Mouse (Mus musculus) gonadal fat pad, adult 2 months (tissue): ENCODE results near the gene Rtkn2. TPM values are rescaled to one million over a fixed set of nuclear protein-coding genes. Genes with fewer than 3 reads are reported as not detected.
"Not testable (repeated sequence)": the region's sequence is repeated elsewhere in the genome, so short reads cannot be mapped to it uniquely, and the experiment has no call there.

Source experiments
- DNase-seq: peaks from one replicate; pipeline ENCODE4 v3.0.0-alpha.2; 2012; ENCODE audit warnings: low read depth
- polyA plus RNA-seq: library from polyadenylated mRNA; depleted of rRNA; stranded (reverse); fragments of >200 nt; gene quantifications from 2 replicates; pipeline ENCODE4 v1.2.3, GENCODE M21; 2012

Rtkn2 gene
- polyA plus RNA-seq, 1 experiment, result 0.07 TPM

GRCm38 (mm10) chr10:68075181-68075580 lies 95.8 kb downstream of the Rtkn2 start:
- no peak for DNase-seq

DNA sequence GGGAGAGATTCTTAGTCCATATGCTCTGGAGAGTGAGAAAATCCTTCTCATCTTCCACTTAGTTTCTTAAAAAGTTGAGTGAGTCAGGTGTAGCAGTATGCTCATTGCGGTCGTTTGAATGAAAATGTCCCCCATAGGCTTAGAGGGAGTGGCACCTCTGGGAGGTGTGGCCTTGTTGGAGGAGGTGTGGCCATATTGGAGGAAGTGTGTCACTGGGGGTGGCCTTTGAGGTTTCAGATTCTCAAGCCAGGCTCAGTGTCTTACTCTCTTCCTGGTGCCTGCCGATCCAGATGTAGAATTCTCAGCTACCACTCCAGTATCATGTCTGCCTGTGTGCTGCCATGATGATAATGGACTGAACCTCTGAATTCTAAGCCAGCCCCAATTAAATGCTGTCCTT lies 99.3 kb downstream of the Rtkn2 start:
- DNase-seq, result no peak

- DNase-seq, result no peak
Measured at GRCm38 (mm10) chr10:68079910-68080670, 100.7 kb downstream of the Rtkn2 start.

DNA sequence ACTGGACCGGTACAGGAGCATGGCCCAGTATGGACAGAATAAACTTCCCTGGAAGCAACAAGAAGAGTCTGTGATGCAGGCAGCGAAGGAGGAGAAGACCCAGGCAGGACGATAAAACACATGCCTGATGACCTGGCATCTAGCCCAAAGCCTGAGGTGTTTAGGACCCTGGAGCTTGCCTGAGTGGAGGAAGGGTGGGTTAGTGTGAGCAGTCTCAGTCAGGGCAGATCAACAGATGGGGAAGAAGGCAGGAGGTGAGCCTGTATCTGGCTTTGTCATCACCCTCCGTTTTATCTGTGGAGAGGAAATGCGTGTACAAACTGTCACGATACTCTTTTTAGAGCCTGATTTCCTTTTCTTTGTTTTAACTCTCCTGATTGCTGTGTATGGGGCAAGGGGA lies 102.3 kb downstream of the Rtkn2 start:
- no peak for DNase-seq

DNA sequence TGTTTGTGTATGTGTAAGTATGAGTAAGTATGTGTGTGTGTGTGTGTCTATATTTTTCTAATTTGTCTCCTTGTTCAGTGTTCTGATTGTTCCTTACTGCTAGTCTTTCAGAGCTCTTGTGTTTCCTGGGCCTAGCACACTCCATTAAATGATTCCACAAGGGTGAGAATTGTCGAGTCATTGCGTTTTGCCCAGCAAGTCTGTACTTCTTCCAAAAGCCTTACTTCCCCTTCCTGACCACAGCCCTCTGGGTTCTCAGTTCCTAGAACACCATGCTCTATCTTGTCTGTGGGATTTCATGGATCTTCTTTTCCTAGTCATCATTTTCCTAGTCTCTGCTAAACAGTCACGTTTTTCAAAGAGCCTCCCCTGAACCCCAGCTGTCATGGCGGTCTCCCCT lies 106.2 kb downstream of the Rtkn2 start:
- no peak for DNase-seq

DNA sequence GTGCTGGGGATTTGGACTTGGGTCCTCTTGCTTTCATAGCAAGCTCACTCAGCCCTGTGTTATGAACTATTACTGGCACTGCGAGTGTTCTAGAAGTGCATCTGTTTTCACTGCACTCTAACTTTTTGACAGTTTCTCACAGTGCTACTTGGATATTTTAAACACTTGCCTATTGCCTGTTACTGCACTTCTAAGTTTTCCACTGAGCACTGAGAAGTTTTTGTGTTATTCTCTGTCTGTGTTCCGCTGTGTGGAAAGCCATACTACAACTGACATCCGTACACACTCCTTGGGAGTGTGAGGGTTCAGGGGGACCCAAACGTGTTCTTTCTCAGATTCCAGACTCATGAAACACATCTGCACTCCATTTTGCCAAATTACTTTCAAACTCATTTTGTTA lies 107.6 kb downstream of the Rtkn2 start:
- no peak for DNase-seq

DNA sequence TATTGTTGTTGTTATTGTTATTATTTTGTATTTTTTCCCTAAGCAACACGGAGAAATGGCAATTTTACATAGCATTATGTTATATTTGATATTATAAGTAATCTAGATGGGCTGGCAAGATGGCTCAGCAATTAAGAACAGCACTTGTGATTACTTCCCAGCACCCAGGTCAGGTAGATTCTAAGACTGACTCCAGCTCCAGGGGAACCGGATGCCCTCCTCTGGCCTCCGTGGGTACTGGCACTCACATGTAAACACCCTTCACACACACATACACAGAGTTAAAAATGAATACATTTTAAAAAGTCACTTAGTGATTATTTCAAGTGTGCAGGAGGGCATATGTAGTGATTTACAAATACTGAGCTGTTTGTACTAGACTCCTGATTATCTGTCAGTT lies 108.4 kb downstream of the Rtkn2 start:
- DNase-seq, result no peak

DNA sequence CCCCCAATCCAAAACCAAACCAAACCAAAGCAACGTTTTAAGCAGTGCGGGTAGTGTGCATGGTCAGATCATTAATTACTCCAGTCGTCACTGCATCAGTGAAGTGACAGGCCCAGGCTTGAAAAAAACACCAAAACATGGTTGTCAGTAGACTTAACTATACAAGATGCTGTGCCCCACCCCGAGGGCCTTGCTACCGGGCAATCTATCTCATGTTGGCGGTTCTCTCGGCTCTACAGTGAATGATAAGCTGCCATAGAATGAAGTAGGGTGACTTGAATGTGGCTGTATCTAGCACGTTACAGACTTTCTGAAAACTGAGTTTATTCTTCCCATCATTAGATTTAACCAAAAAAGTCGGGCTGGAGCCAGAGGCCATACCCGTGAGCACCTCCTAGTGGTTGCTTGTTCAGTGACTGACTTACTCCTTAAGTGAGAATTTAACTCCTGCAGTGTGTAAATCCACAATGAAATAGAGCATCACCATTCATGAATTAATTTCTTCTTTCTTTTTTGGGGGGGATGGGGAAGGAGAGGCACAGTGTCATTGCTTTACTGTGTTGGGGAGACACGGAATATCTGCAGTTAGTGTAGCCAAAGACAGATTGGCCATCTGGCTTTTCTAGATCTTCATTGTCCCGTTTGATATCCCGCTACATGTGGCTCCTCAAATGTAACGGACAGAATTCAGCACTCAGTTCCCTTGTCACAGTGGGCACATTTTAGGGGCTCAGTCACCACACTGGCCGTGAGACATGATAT lies 110.2 kb downstream of the Rtkn2 start:
- DNase-seq, result no peak

GRCm38 (mm10) chr10:68090197-68090535 lies 110.8 kb downstream of the Rtkn2 start:
- no peak for DNase-seq

DNA sequence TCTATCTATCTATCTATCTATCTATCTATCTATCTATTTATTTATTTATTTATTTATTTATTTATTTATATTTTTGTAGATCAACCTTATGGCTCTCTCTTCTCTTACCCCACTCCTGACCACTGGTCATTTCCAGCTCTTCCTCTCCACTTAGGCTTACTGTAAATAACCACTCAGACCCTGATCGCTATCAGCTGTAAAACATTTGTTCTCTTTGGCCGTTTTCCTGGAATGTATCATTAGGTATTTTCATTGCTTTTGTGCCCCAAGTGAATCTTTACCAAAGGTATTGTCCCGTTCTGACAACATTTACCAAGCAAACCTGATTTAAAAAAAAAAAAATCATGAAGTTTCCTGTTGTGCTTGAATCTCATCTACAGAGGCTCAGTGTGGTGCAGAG lies 111.2 kb downstream of the Rtkn2 start:
- no peak for DNase-seq

- no peak for DNase-seq
Measured at GRCm38 (mm10) chr10:68091011-68091410, 111.6 kb downstream of the Rtkn2 start.

DNA sequence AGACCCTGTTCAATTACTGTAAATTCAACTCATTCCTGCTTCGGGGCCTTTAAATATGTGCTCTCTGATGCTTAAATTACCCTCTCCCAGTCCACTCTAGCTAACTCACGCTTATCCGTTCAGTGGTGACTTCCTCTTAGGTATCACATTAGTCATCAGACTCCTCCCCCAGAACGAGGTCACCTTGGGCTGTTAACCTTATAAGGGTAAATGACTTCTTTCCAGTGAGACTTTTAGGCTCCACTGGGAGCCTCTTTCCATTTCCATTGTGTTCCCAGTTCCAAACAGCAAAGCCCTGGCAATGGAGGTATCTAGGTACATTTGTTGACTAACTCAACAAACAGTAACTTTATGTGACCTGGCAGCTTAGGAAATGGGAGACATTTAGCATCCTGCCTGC lies 112.5 kb downstream of the Rtkn2 start:
- DNase-seq, result no peak

- DNase-seq, result no peak
Measured at GRCm38 (mm10) chr10:68093496-68093895, 114.1 kb downstream of the Rtkn2 start.

GRCm38 (mm10) chr10:68095136-68095535 lies 115.8 kb downstream of the Rtkn2 start:
- DNase-seq, result no peak

- no peak for DNase-seq
Measured at GRCm38 (mm10) chr10:68096395-68096794, 117.0 kb downstream of the Rtkn2 start.

DNA sequence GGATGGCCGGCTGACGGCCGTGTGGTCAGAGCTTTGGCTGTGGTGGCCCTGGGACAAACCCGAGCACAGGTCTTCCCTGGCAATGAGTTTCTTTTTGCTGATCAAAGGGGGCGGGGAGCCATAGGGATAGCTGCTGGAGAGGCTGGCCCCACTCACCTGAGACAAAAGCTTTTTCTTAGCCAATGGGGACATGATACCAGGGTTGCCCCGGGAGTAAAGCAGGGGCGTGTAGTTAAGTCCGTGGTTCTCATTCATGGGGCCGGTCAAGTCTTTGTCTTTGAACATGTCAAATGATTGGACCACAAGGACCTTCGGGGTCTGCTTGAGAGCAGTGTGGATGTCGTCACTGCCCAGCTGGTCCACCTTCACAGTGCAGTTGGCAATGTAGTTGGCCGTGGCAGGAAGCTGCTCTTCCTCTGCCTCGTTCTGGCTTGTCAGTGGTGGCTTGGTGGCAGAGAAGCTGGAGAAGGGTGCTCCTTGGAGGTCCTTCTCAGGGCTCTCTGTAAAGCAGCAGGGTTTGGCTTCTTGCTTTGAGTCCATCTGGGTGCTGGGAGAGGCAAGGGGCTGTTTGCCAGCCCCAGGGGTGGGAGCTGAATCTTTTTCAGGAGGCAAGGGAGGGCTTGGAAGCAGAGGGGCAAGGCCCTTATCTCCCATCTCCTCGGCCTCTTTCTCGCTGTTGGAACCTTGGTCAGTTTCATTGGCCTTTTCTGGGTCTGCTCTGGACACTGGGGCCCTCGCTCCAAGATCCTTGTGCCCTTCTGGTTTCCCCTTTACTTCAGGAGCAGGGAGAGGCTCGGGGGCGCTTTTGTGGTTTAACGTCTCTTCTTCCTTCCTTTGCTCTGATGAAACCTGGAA lies 118.7 kb downstream of the Rtkn2 start:
- no peak for DNase-seq

DNA sequence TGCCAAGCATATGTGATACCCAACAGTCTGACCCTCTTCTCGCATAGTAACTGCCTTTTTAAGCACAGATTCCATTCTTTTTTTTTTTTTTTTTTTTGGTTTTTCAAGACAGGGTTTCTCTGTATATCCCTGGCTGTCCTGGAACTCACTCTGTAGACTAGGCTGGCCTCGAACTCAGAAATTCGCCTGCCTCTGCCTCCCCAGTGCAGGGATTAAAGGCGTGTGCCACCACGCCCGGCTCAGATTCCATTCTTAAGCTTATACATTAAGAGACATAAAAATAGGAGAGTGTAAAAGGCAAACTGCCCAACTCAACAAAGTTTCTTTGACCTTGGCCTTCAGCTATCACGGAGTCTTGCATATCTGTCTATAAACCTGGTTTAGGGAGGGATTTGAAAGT lies 120.4 kb downstream of the Rtkn2 start:
- not testable (repeated sequence) for DNase-seq

- DNase-seq, result no peak
Measured at GRCm38 (mm10) chr10:68100506-68100905, 121.1 kb downstream of the Rtkn2 start.

DNA sequence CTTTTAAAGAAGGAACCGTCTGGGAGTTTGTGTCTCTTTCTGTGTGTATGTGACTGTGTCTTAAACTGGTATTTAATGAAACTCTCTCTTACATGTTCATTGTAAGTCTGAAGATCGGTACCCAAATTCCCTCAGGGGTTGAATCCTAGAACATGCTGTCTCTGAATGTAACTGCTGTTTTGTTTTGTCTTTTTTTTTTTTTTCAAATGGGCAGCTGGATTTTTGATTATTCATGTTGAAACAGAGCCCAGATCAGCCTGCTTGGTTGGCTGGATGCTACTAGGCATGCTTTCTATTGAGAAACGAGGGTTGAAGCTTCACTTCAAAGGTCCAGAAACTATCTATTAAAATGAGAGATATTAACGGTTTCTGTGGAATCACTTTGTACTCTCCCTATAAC lies 121.9 kb downstream of the Rtkn2 start:
- DNase-seq, result no peak

DNA sequence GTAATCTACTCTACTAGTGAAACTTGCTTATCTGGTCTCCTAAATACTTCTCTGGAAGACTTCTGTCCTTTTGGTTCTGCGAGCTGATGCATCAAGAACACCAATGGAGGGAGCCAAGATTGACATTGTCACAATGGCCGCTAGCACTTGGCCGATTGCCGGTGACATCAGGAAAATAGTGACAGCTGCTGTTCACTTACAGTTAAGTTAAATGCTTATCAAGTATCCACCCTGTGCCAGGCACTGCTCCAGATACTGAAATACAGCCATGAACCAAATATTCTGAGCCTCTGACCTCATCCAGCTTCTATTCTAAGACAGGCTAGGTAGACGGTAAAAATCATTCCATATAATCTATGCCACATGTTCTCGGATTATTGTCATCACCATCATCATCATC lies 123.2 kb downstream of the Rtkn2 start:
- DNase-seq, result no peak

- DNase-seq, result no peak
Measured at GRCm38 (mm10) chr10:68103078-68103855, 123.9 kb downstream of the Rtkn2 start.

DNA sequence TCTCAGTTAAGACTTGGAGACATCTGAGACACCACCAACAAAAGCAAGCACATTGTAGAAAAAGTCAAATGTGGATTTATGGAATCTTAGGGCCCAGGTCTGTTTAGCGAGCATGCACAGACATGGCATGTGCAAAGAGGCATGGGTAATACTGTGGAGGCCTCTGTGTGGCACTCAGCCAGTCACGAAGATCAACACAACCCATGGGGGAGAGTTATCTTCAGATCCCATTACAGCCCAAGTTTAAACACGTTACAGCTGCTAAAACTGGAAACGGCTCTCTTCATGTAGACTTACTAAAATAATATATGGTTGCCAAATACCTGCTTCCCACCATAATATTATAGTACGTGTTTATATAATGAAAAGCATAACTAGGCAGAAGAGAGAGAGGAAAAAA lies 124.6 kb downstream of the Rtkn2 start:
- DNase-seq, result no peak
